Mouse (Mus musculus): ENCODE measurements around the gene Olfr522.

Olfr522 gene

GRCm38 (mm10) chr7:140192851-140193250 lies 28.3 kb upstream of the Olfr522 start:
- H3K36me3 ChIP-seq (ENCODE audit: insufficient read depth, low read length): no peaks in the 10 kb centered on the region
- H3K9me3 ChIP-seq (ENCODE audit: low read length): no peaks in the 10 kb centered on the region
- H3K4me3 ChIP-seq (replicated peaks; ENCODE audit: low read length): no peak overlapping the region
- no peak for TF ChIP-seq POU5F1 (IDR thresholded peaks at IDR 0.05; ENCODE audit: borderline replicate concordance, low read length)
- no peak for TF ChIP-seq NANOG (IDR thresholded peaks at IDR 0.05; ENCODE audit: borderline replicate concordance, low read length)
- TF ChIP-seq CTCF (conservative IDR thresholded peaks at IDR 0.05; ENCODE audit: low read length): no peak
- H3K27me3 ChIP-seq (ENCODE audit: insufficient read depth, low read length): no peaks in the 10 kb centered on the region
- H3K4me1 ChIP-seq (replicated peaks; ENCODE audit: low read depth, low read length): no peaks in the 10 kb centered on the region

- Histone ChIP-seq H3K9me3 (ENCODE audit: low read length) (no peaks in the 10 kb centered on the region), H3K36me3 (ENCODE audit: insufficient read depth, low read length) (no peaks in the 10 kb centered on the region)
- no peak for TF ChIP-seq POU5F1 (IDR thresholded peaks at IDR 0.05; ENCODE audit: borderline replicate concordance, low read length)
- TF ChIP-seq CTCF (conservative IDR thresholded peaks at IDR 0.05; ENCODE audit: low read length): no peak
- TF ChIP-seq NANOG (IDR thresholded peaks at IDR 0.05; ENCODE audit: borderline replicate concordance, low read length): no peak
Observed at GRCm38 (mm10) chr7:140192445-140192844, 27.9 kb upstream of the Olfr522 start.

GRCm38 (mm10) chr7:140190435-140190834 lies 25.9 kb upstream of the Olfr522 start:
- Histone ChIP-seq H3K36me3 (ENCODE audit: insufficient read depth, low read length) (no peaks in the 10 kb centered on the region), H3K9me3 (ENCODE audit: low read length) (no peaks in the 10 kb centered on the region), H3K27me3 (ENCODE audit: insufficient read depth, low read length) (no peaks in the 10 kb centered on the region; the same call in 1 of the 2 replicates), H3K4me1 (replicated peaks; ENCODE audit: low read depth, low read length) (no peaks in the 10 kb centered on the region), H3K4me3 (replicated peaks; ENCODE audit: low read length) (no peak overlapping the region)
- no peak for TF ChIP-seq NANOG (IDR thresholded peaks at IDR 0.05; ENCODE audit: borderline replicate concordance, low read length)
- TF ChIP-seq POU5F1 (IDR thresholded peaks at IDR 0.05; ENCODE audit: borderline replicate concordance, low read length): no peak

More at GRCm38 (mm10) chr7:140192445-140192844, 27.9 kb upstream of the Olfr522 start:
- Histone ChIP-seq H3K27me3 (ENCODE audit: insufficient read depth, low read length) (no peaks in the 10 kb centered on the region), H3K4me3 (replicated peaks; ENCODE audit: low read length) (no peak overlapping the region), H3K4me1 (replicated peaks; ENCODE audit: low read depth, low read length) (no peaks in the 10 kb centered on the region)

- Histone ChIP-seq H3K9me3 (ENCODE audit: low read length) (no peaks in the 10 kb centered on the region), H3K27me3 (ENCODE audit: insufficient read depth, low read length) (no peaks in the 10 kb centered on the region; the same call in 1 of the 2 replicates), H3K36me3 (ENCODE audit: insufficient read depth, low read length) (no peaks in the 10 kb centered on the region), H3K4me1 (replicated peaks; ENCODE audit: low read depth, low read length) (no peaks in the 10 kb centered on the region), H3K4me3 (replicated peaks; ENCODE audit: low read length) (no peak overlapping the region)
- peak; percentile 88 for TF ChIP-seq CTCF (conservative IDR thresholded peaks at IDR 0.05; ENCODE audit: low read length)
- TF ChIP-seq POU5F1 (IDR thresholded peaks at IDR 0.05; ENCODE audit: borderline replicate concordance, low read length): no peak
Observed at GRCm38 (mm10) chr7:140188391-140189328, 24.1 kb upstream of the Olfr522 start.

- H3K9me3 ChIP-seq (ENCODE audit: low read length): no peaks in the 10 kb centered on the region
- no peaks in the 10 kb centered on the region for H3K36me3 ChIP-seq (ENCODE audit: insufficient read depth, low read length)
- TF ChIP-seq CTCF (conservative IDR thresholded peaks at IDR 0.05; ENCODE audit: low read length): no peak
- no peak for TF ChIP-seq POU5F1 (IDR thresholded peaks at IDR 0.05; ENCODE audit: borderline replicate concordance, low read length)
- TF ChIP-seq NANOG (IDR thresholded peaks at IDR 0.05; ENCODE audit: borderline replicate concordance, low read length): no peak
- H3K4me1 ChIP-seq (replicated peaks; ENCODE audit: low read depth, low read length): no peaks in the 10 kb centered on the region
- no peak overlapping the region for H3K4me3 ChIP-seq (replicated peaks; ENCODE audit: low read length)
- H3K27me3 ChIP-seq (ENCODE audit: insufficient read depth, low read length): no peaks in the 10 kb centered on the region; the same call in 1 of the 2 replicates
Observed at GRCm38 (mm10) chr7:140187721-140188390, 23.3 kb upstream of the Olfr522 start.

- no peaks in the 10 kb centered on the region for H3K4me1 ChIP-seq (replicated peaks; ENCODE audit: low read depth, low read length)
- no peaks in the 10 kb centered on the region; the same call in 1 of the 2 replicates for H3K27me3 ChIP-seq (ENCODE audit: insufficient read depth, low read length)
- TF ChIP-seq CTCF (conservative IDR thresholded peaks at IDR 0.05; ENCODE audit: low read length) (peak; percentile 35; the same call in 1 of the 2 replicates), POU5F1 (IDR thresholded peaks at IDR 0.05; ENCODE audit: borderline replicate concordance, low read length) (no peak)
- H3K36me3 ChIP-seq (ENCODE audit: insufficient read depth, low read length): no peaks in the 10 kb centered on the region
- no peak overlapping the region for H3K4me3 ChIP-seq (replicated peaks; ENCODE audit: low read length)
- no peaks in the 10 kb centered on the region for H3K9me3 ChIP-seq (ENCODE audit: low read length)
Observed at GRCm38 (mm10) chr7:140186646-140187620, 22.4 kb upstream of the Olfr522 start.

GRCm38 (mm10) chr7:140184206-140184605 lies 19.6 kb upstream of the Olfr522 start:
- Histone ChIP-seq H3K4me3 (replicated peaks; ENCODE audit: low read length) (no peak overlapping the region), H3K4me1 (replicated peaks; ENCODE audit: low read depth, low read length) (no peaks in the 10 kb centered on the region), H3K27me3 (ENCODE audit: insufficient read depth, low read length) (no peaks in the 10 kb centered on the region; the same call in 1 of the 2 replicates), H3K36me3 (ENCODE audit: insufficient read depth, low read length) (no peaks in the 10 kb centered on the region), H3K9me3 (ENCODE audit: low read length) (no peaks in the 10 kb centered on the region)
- TF ChIP-seq POU5F1 (IDR thresholded peaks at IDR 0.05; ENCODE audit: borderline replicate concordance, low read length) (no peak), CTCF (conservative IDR thresholded peaks at IDR 0.05; ENCODE audit: low read length) (no peak), NANOG (IDR thresholded peaks at IDR 0.05; ENCODE audit: borderline replicate concordance, low read length) (no peak)

Measured in E14TG2a.4 (cell line).